Mouse (Mus musculus): ENCODE measurements around the gene Cstf2. TPM values are rescaled to one million over a fixed set of nuclear protein-coding genes. Genes with fewer than 3 reads are reported as not detected.

Gene Cstf2
- polyA plus RNA-seq, 1 experiment from 2014 or later = 12.2 TPM

- DNase-seq (ENCODE audit: low spot score) (no peak), ATAC-seq (ENCODE audit: low FRiP score, low TSS enrichment) (no peak)
- no peaks in the 10 kb centered on the region for H3K27me3 ChIP-seq (ENCODE audit: control insufficient read depth, insufficient read depth, low read length)
- WGBS = 57% methylated on average over 14 of the region's 14 CpGs
- no peaks in the 10 kb centered on the region for H3K36me3 ChIP-seq (ENCODE audit: control insufficient read depth, insufficient read depth, low read length)
- no peaks in the 10 kb centered on the region for H3K9me3 ChIP-seq (ENCODE audit: control insufficient read depth, low read length)
- H3K9ac ChIP-seq (ENCODE audit: low read length) = no peak overlapping the region
- H3K4me1 ChIP-seq (replicated peaks; ENCODE audit: control insufficient read depth, insufficient read depth) = no peaks in the 10 kb centered on the region
- H3K4me2 ChIP-seq (replicated peaks; ENCODE audit: low read depth) = peak overlapping the region; percentile 42
- no peak for TF ChIP-seq CTCF (IDR thresholded peaks at IDR 0.05; ENCODE audit: low read depth)
- TF ChIP-seq EP300 (optimal IDR thresholded peaks at IDR 0.05) = no peak
- H3K4me3 ChIP-seq (ENCODE audit: low read depth, low read length) = peak overlapping the region; percentile 60
- no peak overlapping the region for H3K27ac ChIP-seq (replicated peaks)
Measured at GRCm38 (mm10) chrX:134058040-134058875, 729 bp upstream of the Cstf2 start.

- Histone ChIP-seq H3K4me3 (ENCODE audit: low read depth, low read length) (peak overlapping the region; percentile 60), H3K9ac (ENCODE audit: low read length) (peak overlapping the region; percentile 61), H3K27me3 (ENCODE audit: control insufficient read depth, insufficient read depth, low read length) (no peaks in the 10 kb centered on the region), H3K27ac (replicated peaks) (0 out of 2 replicates have a peak overlapping the region, but pooled peaks have one; percentile 91), H3K9me3 (ENCODE audit: control insufficient read depth, low read length) (no peaks in the 10 kb centered on the region), H3K4me1 (replicated peaks; ENCODE audit: control insufficient read depth, insufficient read depth) (no peaks in the 10 kb centered on the region), H3K36me3 (ENCODE audit: control insufficient read depth, insufficient read depth, low read length) (no peaks in the 10 kb centered on the region), H3K4me2 (replicated peaks; ENCODE audit: low read depth) (peak overlapping the region; percentile 49)
- no peak for ATAC-seq (ENCODE audit: low FRiP score, low TSS enrichment)
- DNase-seq (ENCODE audit: low spot score) = no peak
- TF ChIP-seq CTCF (IDR thresholded peaks at IDR 0.05; ENCODE audit: low read depth) = peak; percentile 23; the same call in 1 of the 2 replicates
- no peak for TF ChIP-seq EP300 (optimal IDR thresholded peaks at IDR 0.05)
- 14% methylated on average over 10 of the region's 10 CpGs for WGBS
Measured at GRCm38 (mm10) chrX:134059764-134060163, 777 bp downstream of the Cstf2 start.

GRCm38 (mm10) chrX:134085453-134085852 is 26.5 kb downstream of the Cstf2 start:
- no peak overlapping the region for H3K27ac ChIP-seq (replicated peaks)
- no peak overlapping the region for H3K9ac ChIP-seq (ENCODE audit: low read length)
- no peaks in the 10 kb centered on the region for H3K9me3 ChIP-seq (ENCODE audit: control insufficient read depth, low read length)
- 83% methylated on average over 1 of the region's 1 CpGs for WGBS
- no peaks in the 10 kb centered on the region for H3K4me1 ChIP-seq (replicated peaks; ENCODE audit: control insufficient read depth, insufficient read depth)
- no peaks in the 10 kb centered on the region for H3K27me3 ChIP-seq (ENCODE audit: control insufficient read depth, insufficient read depth, low read length)
- TF ChIP-seq CTCF (IDR thresholded peaks at IDR 0.05; ENCODE audit: low read depth) = no peak
- TF ChIP-seq EP300 (optimal IDR thresholded peaks at IDR 0.05) = no peak
- no peaks in the 10 kb centered on the region for H3K36me3 ChIP-seq (ENCODE audit: control insufficient read depth, insufficient read depth, low read length)
- ATAC-seq (ENCODE audit: low FRiP score, low TSS enrichment) (no peak), DNase-seq (ENCODE audit: low spot score) (no peak)
- H3K4me3 ChIP-seq (ENCODE audit: low read depth, low read length) = no peak overlapping the region
- no peak overlapping the region for H3K4me2 ChIP-seq (replicated peaks; ENCODE audit: low read depth)

- TF ChIP-seq EP300 (optimal IDR thresholded peaks at IDR 0.05) = no peak
- TF ChIP-seq CTCF (IDR thresholded peaks at IDR 0.05; ENCODE audit: low read depth) = no peak
- Histone ChIP-seq H3K9ac (ENCODE audit: low read length) (no peak overlapping the region), H3K4me2 (replicated peaks; ENCODE audit: low read depth) (no peak overlapping the region), H3K4me3 (ENCODE audit: low read depth, low read length) (no peak overlapping the region), H3K27me3 (ENCODE audit: control insufficient read depth, insufficient read depth, low read length) (no peaks in the 10 kb centered on the region), H3K36me3 (ENCODE audit: control insufficient read depth, insufficient read depth, low read length) (no peaks in the 10 kb centered on the region), H3K4me1 (replicated peaks; ENCODE audit: control insufficient read depth, insufficient read depth) (no peaks in the 10 kb centered on the region), H3K27ac (replicated peaks) (no peak overlapping the region), H3K9me3 (ENCODE audit: control insufficient read depth, low read length) (no peaks in the 10 kb centered on the region)
- ATAC-seq (ENCODE audit: low FRiP score, low TSS enrichment) = no peak
- no peak for DNase-seq (ENCODE audit: low spot score)
- 70% methylated on average over 2 of the region's 2 CpGs for WGBS
Measured at GRCm38 (mm10) chrX:134102641-134103040, 43.7 kb downstream of the Cstf2 start.

- Histone ChIP-seq H3K4me3 (ENCODE audit: low read depth, low read length) (no peak overlapping the region), H3K9ac (ENCODE audit: low read length) (no peak overlapping the region), H3K27me3 (ENCODE audit: control insufficient read depth, insufficient read depth, low read length) (no peaks in the 10 kb centered on the region), H3K4me1 (replicated peaks; ENCODE audit: control insufficient read depth, insufficient read depth) (no peaks in the 10 kb centered on the region), H3K36me3 (ENCODE audit: control insufficient read depth, insufficient read depth, low read length) (no peaks in the 10 kb centered on the region), H3K4me2 (replicated peaks; ENCODE audit: low read depth) (no peak overlapping the region), H3K9me3 (ENCODE audit: control insufficient read depth, low read length) (no peaks in the 10 kb centered on the region), H3K27ac (replicated peaks) (no peak overlapping the region)
- TF ChIP-seq EP300 (optimal IDR thresholded peaks at IDR 0.05) (no peak), CTCF (IDR thresholded peaks at IDR 0.05; ENCODE audit: low read depth) (no peak)
- ATAC-seq (ENCODE audit: low FRiP score, low TSS enrichment) = no peak
- 56% methylated on average over 3 of the region's 3 CpGs for WGBS
- no peak for DNase-seq (ENCODE audit: low spot score)
Measured at GRCm38 (mm10) chrX:134111767-134112166, 52.8 kb downstream of the Cstf2 start.

GRCm38 (mm10) chrX:134116417-134116816 is 57.4 kb downstream of the Cstf2 start:
- H3K27me3 ChIP-seq (ENCODE audit: control insufficient read depth, insufficient read depth, low read length) = no peaks in the 10 kb centered on the region
- H3K9me3 ChIP-seq (ENCODE audit: control insufficient read depth, low read length) = no peaks in the 10 kb centered on the region
- no peaks in the 10 kb centered on the region for H3K36me3 ChIP-seq (ENCODE audit: control insufficient read depth, insufficient read depth, low read length)
- no peak overlapping the region for H3K4me3 ChIP-seq (ENCODE audit: low read depth, low read length)
- DNase-seq (ENCODE audit: low spot score) (no peak), ATAC-seq (ENCODE audit: low FRiP score, low TSS enrichment) (no peak)
- no peak overlapping the region for H3K27ac ChIP-seq (replicated peaks)
- no peak overlapping the region for H3K4me2 ChIP-seq (replicated peaks; ENCODE audit: low read depth)
- H3K9ac ChIP-seq (ENCODE audit: low read length) = no peak overlapping the region
- no peak for TF ChIP-seq CTCF (IDR thresholded peaks at IDR 0.05; ENCODE audit: low read depth)
- TF ChIP-seq EP300 (optimal IDR thresholded peaks at IDR 0.05) = no peak
- no peaks in the 10 kb centered on the region for H3K4me1 ChIP-seq (replicated peaks; ENCODE audit: control insufficient read depth, insufficient read depth)
- WGBS = 52% methylated on average over 3 of the region's 3 CpGs
